Mouse (Mus musculus) brain, adult 2 months (tissue): ENCODE results near the gene Tmem88b.
"Not testable (repeated sequence)": the region's sequence is repeated elsewhere in the genome, so short reads cannot be mapped to it uniquely, and the experiment has no call there.

Source experiments
- DNase-seq: peaks from one replicate; pipeline ENCODE4 v3.0.0; 2011; ENCODE audit warnings: low read depth, low spot score

Gene Tmem88b

GRCm38 (mm10) chr4:155788833-155789232 is 3.2 kb upstream of the Tmem88b start:
- DNase-seq, result not testable (repeated sequence)

DNA sequence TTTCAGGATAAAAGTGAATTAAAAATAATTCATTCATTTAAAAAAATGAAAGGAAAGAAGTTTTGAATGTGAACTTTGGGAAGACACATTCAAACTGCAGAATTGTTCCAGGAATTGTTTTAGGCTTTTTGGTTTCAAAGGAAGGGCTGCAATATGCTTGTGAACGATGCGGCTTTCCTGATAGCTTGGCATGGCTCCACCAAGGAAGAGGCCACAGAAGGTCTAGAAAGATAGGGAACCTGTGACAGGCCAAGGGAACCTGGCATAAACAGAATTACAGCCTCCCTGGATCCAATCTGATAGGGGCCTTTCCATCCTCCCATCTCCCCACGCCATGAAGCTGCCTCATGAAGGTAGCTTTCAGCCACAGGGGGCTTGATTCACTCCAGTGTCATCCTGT is 2.6 kb upstream of the Tmem88b start:
- DNase-seq, result no peak

- DNase-seq, result no peak
Measured at GRCm38 (mm10) chr4:155785246-155785645, 428 bp downstream of the Tmem88b start.

GRCm38 (mm10) chr4:155784081-155784701 is 1.5 kb downstream of the Tmem88b start:
- peak; percentile 92 for DNase-seq

DNA sequence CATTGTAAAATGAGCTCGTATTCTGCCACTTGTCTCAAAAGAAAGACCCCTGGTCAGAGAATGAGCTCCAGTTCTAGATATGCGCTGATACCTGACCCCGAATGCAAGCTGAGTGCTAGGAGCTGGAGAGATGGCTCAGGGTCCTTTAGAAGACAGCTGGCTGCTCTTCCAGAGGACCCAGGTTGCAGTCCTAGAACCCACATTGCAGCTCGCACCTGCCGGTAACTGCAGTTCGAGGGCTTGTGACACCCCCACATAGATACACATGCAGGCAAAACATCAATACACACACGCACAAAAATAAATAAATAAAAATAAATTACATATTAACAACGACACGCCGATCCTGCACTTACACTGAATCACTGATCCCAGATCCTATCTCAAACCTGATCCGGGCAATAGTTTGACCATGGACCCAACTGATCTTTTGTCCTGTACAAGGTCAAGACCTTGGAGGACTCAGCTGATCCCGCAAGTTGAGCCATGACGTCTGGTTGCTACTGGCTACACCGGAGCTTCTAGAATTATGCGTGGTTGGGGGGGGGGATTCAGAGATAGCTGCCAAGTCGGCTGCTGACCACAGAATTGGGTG is 2.1 kb downstream of the Tmem88b start:
- DNase-seq, result no peak

GRCm38 (mm10) chr4:155780895-155781294 is 4.8 kb downstream of the Tmem88b start:
- peak; percentile 67 for DNase-seq

GRCm38 (mm10) chr4:155779498-155779897 is 6.2 kb downstream of the Tmem88b start:
- DNase-seq, result no peak

DNA sequence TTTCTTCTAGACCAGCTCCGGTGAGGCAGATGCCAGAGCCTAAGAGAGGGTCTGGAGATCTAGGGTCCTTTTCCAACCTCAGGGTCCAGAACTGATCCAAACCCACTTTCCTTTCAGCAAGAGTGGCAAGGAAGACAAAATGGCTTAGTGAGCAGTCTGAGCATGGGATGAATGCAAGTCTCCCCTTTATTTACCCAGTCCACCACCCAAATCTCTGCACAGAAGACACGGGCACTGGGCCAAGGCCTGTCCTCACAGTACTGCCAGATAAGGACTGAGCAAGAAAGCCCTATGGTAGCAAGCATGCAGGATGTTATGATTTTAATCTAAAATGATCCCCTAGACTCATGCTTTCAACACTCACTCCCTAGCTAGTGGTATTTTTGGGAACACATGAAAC is 7.9 kb downstream of the Tmem88b start:
- no peak for DNase-seq

DNA sequence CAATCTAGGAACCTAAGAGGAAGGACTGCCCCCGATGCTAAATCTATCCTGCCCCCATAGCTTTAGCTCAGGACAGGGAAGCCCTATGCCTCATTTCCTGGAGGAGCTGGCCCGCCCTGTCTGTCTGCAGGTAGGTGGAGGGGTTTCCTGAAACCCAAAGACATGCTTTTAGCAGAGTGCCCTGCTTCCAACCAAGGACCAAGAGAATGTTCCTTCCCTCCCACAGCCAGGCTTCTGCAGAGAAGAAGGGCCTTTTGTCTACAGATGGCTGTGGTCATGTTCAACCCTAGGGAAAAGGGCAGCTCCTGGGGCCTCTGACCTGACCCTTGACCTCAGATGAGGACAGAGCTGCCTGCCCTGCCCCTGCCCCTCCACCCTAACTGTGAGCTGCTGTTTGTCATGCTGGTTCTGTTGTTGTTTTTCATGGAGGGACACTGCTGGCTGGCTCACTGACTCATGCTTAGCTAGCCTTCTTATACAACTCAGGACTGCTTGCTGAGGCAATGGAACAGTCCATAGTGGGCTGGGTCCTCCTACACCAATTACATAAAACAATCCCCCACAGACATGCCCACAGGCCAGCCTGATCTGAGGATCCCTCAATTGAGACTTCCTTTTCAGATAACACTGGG is 8.9 kb downstream of the Tmem88b start:
- DNase-seq, result peak; percentile 76

DNA sequence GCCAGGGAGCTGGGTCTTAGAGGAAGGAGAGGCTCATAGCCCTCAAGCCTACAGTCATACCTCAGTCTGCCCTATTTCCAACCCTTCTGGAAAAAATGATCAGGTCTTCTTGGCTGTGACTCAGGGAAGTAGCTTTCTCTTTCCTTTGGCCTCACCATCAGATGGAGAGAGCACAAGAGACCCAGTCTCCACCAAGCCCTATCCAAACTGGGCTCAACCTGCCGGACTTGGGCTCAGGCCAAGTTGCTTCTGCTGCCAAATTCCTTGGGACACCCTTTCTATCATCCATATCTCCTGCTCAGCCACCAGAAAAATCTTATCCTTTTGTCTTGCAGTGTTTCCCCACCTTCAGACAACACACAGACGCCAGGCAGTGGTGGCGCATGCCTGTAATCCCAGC is 9.8 kb downstream of the Tmem88b start:
- DNase-seq, result peak; percentile 56

GRCm38 (mm10) chr4:155774971-155775740 is 10.5 kb downstream of the Tmem88b start:
- DNase-seq, result peak; percentile 63

- DNase-seq, result peak; percentile 96
Measured at GRCm38 (mm10) chr4:155774280-155774754, 11.4 kb downstream of the Tmem88b start, which contains the start of gene Vwa1. TSS of gene Vwa1 (minus strand) at chr4:155774698.

- DNase-seq, result no peak
Measured at GRCm38 (mm10) chr4:155773335-155774078, 12.2 kb downstream of the Tmem88b start.

DNA sequence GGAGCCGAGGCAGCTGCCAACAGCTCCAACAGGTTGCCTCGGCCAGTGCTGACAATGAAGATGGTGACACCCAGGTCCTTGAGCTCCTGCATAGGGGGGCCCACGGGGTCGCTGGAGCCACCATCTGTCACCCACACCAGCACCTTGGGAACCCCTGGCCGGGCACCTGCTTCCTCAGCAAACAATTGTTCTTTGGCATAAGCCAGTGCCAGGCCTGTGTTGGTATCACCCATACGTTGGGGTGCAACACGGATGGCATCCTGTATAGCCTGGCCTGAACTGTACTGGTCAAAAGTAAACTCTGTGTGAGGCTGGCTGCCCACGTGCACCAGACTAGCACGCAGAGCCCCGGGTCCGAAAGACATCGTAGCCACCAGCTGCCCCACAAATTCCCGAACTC is 12.9 kb downstream of the Tmem88b start:
- DNase-seq, result no peak

GRCm38 (mm10) chr4:155771706-155772105 is 14.0 kb downstream of the Tmem88b start:
- no peak for DNase-seq

DNA sequence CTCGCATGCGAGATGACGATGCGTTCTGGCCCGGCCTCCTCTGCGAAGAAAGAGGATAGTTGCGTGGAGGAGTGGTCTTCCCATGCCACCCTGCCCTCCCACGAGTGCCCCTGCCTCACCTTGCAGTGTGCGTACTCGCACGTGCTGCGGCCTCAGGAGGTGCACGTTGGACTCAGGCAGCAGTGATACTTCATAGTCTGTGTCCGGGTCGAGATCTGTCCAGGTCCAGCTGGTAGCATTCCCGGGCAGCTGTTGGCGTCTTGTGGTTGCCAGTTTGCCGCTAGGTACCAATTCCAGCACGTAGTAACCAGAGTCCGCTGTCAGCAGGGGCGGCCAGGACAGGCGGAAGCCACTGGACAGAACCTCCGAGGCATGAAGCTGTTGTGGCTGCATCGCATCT is 15.0 kb downstream of the Tmem88b start:
- DNase-seq, result no peak

DNA sequence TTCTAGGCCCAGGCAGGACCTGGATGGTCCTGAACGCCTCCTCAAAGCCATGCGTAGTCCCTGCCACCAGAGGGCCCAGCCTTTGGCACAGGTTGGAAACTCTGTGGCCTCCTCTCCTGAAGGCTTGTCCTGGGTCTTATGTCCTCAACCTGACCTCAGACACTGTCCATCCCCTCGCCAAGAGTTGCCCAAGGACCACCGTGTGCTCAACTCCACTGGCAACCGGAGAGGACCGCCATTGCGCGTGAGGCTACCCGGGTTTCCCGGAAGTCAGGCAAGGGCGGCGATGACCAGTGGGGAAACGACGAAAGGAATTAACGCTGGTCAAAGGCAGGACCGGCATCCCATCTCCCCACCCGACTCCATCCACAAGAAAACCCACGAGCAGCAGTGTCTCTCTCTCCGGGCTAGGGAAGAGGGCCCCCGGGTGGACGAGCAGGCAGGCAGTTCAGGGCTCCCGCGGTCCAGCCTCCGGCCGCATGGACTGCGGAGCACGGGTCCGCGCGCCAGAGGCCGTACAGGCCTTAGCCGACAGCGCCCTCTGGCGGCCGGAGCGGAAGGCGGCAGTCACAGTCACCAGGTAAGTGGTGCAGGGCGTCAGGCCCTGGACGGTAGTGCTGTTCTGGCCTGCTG is 15.7 kb downstream of the Tmem88b start:
- peak; percentile 93 for DNase-seq

GRCm38 (mm10) chr4:155769496-155769879 is 16.2 kb downstream of the Tmem88b start:
- DNase-seq, result no peak

DNA sequence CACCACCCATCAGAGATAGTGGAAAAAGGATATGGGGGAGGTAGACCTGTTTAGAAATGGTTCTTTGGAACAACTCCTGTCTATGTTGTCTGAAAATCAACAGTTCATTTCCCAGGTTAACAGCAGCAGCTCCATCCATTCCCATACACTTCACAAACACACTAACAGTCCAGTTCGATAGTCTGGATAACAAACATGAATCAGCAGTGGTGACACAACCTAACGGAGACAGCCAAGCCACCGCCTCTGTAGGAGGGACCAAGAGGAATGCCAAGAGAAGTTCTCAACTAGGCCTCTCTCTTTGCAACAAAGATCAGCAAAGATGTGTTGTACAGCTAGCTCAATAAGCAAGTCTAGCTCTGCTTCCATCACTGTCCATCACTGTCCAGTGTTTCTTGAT is 23.3 kb downstream of the Tmem88b start:
- no peak for DNase-seq

DNA sequence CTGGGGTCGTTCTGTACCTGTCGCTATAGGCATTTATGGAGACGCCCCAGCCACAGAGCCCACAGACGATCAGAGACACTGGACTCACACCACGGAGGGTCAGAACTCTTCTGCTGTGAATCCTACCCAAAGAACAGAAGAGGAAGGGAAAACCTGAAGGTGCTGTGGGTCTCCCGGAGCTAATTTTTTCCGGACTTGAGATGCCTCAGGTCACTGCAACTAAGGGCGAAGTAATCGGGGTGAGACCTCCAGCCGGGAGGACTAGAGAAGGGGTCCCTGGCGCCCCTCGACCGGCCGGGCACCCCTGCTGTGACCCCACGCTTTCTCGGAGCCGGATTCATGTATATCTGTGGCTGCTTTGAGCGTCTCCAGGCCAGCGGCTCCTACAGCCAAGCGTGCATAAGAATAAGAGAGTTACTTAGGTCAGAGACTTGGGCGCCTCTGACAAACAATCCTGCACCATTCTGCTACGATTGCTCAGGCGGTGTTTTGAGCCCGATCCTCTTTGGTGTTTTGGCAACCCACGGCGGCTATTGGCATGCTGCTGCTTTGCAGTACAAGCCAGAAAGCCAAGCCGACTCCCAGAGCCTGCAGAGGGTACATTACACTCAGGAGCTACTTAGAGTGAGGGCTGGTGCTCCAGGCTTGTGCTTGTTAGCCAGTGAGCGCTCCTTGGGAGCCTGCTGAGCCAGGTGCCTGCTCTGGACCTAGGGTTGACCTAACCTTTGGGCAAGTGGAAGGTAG is 24.1 kb downstream of the Tmem88b start:
- no peak for DNase-seq
